Mouse (Mus musculus) adrenal gland, adult 18-20 months (tissue): ENCODE results near the gene Prpf8. TPM values are rescaled to one million over a fixed set of nuclear protein-coding genes. Genes with fewer than 3 reads are reported as not detected.
"Not testable (repeated sequence)": the region's sequence is repeated elsewhere in the genome, so short reads cannot be mapped to it uniquely, and the experiment has no call there.

ENCODE experiments used
- DNase-seq, 2 experiments: peaks; one replicate each; pipeline ENCODE4 v3.0.0; 2021 to 2022; ENCODE audit warnings: low spot score in 2 of 2
- long read RNA-seq, 2 experiments: library from polyadenylated mRNA; stranded (forward); transcript quantifications; one replicate each; pipeline ENCODE4 v2.0.0; 2021
- total RNA-seq, 2 experiments: library from RNA; stranded (reverse); gene quantifications; 1 replicate in 1 of 2; 2 replicates in 1 of 2; pipeline ENCODE4 v1.2.3; 2021

The Prpf8 gene
- total RNA-seq: 100 to 1,000 TPM; 118 to 147 TPM
- long read RNA-seq, experiment 1, full-length matches to known transcripts: 2 of 22 reads
- long read RNA-seq, experiment 1, partial matches to known transcripts: 19 of 22 reads
- long read RNA-seq, experiment 1, other reads (novel, unspliced or antisense): 1 of 22 reads
- long read RNA-seq, experiment 2, partial matches to known transcripts: 23 of 24 reads
- long read RNA-seq, experiment 2, other reads (novel, unspliced or antisense): 1 of 24 reads

- DNase-seq: peak; percentile 93 to 94
These were observed at the start of gene Prpf8 for GRCm38 (mm10) chr11:75486601-75487285. Gene Prpf8 (plus strand): TSS chr11:75486816.

DNA sequence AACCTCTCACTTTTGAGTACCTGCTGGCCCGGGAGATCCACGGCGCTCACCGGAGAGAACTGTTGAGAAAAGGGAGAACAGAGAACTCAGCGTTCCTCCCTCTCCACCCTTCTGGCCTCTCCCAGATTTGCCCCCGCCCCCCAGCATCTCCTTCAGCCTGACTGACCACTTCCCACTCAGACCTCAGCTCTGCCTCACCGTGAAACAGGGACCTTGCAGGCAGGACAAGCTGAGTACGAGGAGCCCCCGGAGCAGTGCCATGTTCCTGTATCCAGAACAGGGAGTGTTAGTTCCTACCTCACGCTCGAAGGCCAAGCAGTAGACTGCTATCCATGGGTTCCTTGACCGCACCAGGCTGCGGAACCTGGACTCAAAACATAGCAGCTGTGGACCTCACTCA, 48.4 kb upstream of the Prpf8 start:
- DNase-seq: no peak

GRCm38 (mm10) chr11:75438804-75439203, 47.8 kb upstream of the Prpf8 start:
- DNase-seq: no peak

DNA sequence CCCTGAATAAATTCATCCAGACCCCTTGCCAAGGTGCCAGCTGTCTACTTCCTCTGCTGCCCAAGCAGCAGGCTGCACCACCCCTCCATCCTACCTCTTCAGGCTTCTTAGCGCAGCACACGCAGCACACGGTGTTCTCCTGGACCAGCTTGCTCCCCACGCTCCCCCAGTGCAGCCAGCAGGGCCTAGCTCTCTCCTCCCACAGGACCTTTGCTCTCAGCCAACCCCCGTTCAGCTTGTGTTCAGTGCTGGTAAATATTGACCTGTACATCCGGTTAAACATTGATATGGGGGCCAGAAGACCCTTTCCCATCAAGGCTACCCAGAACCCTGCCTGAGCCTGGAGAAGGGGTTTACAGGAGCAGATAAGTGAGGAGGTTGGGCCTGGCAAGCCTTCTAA, 47.3 kb upstream of the Prpf8 start, which contains the start of gene Serpinf2:
TSS of gene Serpinf2 (minus strand) at position 229 of the 400 bp plus-strand sequence.
- no peak for DNase-seq

- DNase-seq: no peak
These were observed 46.7 kb upstream of the Prpf8 start for GRCm38 (mm10) chr11:75439951-75440350.

DNA sequence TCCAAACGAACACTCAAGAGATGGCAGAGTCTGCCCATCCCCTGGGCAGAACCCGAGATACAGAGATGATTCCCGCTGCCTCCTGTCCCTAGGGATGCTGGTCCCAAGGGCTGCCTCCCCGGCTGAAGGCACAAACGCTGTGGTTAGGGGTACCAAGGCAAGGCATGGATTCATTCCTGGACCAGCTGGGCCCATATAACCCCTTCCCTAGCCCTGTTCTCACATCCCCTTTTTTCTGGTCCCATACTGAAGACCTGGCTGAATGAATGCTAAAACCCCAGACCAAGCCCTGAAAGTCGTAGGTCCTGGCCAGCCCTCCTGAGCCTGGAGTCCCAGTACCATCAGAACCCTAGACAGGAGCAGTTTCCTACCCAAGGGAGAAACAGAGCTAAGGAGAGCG, 45.6 kb upstream of the Prpf8 start:
- no peak for DNase-seq

- DNase-seq: no peak
These were observed 45.0 kb upstream of the Prpf8 start for GRCm38 (mm10) chr11:75441601-75442000.

DNA sequence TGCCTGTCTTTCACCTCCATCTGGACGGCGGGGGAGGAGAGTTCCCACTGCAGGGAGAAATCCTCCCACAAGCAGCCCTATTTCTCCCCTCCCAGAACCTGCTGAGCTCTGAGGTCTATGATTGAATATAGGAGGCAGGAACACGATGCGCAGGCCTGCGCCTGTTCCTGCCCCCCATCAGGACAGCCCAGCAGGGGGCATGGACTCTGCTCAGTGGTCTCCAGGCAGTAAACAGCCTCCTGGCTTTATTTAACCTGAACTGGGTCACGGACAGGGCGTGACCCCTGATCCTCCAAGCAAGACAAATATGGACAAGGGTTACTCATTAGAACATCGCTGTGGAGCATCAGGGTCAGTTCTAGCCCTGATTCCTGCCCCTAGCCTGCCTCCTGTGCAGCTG, 42.9 kb upstream of the Prpf8 start:
- DNase-seq: no peak

GRCm38 (mm10) chr11:75448575-75448974, 38.0 kb upstream of the Prpf8 start:
- DNase-seq: no peak

DNA sequence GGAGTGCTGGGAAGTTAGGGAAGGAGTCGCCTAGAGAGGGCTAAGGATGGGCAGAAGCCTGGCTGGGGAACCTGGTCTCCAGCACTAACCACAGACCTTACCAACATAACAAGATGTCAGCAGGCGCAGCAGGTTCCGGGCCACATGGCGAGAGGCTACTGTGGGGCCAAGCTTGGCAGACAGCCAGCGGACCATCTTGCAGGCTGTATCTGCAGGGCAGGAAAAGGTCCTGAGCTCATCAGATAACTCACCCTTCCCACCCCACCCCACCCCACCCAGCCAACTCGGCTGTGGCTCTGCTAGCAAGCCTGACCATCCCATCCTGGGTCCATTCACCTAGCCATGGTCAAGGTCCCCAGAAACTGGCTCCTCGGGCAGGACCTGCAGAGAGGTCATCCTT, 36.9 kb upstream of the Prpf8 start:
- no peak for DNase-seq

- DNase-seq: no peak
These were observed 36.2 kb upstream of the Prpf8 start for GRCm38 (mm10) chr11:75450304-75450908.

- DNase-seq: no peak
These were observed 35.7 kb upstream of the Prpf8 start for GRCm38 (mm10) chr11:75450936-75451335.

DNA sequence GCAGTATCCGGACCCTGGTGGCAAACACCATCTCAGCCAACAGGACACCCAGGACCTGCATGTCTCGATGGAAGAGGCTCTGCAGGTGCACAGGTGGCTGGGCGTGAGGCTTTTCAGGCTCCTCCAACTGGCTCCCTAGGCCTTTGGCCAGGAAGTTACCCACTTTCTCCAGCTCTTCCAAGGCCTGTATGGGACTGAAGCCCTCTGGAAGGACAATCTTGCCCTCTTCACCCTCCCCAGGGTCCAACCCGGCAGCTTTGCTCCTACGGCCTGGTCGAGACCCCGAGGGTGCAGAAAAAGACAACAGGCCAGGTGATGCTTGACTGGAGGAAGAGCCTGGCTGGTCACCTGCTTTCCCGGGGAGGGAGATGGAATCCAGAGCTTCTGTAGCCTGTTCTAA, 34.5 kb upstream of the Prpf8 start:
- no peak for DNase-seq

DNA sequence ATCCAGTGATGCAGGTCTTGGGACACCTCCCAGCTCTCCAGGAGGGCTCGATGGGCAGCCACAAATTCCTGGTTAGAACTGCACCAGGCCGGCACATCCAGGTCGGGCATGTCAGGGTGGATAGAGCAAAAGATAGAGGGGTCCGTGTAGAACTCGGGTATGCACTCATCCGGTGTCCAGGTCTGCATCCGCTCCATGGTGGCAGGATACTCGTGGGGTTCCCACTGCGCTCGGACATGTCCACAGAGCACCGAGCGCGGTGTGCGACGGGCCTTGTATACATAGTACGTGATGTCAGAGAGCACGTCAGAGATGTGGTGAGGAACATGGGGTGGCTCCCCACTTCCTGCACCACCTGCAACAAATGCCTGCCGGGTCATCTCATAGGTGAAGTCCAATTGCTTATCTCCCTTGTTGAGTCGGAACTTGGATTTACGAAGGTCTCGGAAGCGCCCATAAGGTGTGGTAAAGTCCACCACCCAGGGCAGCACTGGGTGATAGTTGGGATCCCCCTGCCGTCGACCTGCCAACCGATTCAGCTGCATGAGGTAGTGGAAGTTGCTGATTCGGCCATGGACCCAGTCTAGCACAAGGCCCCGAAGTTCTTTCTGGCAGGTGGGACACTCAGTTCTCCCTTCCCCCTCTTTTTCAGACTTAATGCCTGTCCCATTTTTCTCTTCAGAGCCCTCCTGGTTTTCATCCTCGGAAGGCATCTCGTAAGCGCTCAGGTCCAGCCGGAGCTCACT, 33.6 kb upstream of the Prpf8 start:
- DNase-seq: no peak

GRCm38 (mm10) chr11:75453991-75454930, 32.4 kb upstream of the Prpf8 start, which contains the start of gene Wdr81:
Gene Wdr81 (minus strand): TSS chr11:75454717.
- peak; percentile 77 to 79 for DNase-seq

DNA sequence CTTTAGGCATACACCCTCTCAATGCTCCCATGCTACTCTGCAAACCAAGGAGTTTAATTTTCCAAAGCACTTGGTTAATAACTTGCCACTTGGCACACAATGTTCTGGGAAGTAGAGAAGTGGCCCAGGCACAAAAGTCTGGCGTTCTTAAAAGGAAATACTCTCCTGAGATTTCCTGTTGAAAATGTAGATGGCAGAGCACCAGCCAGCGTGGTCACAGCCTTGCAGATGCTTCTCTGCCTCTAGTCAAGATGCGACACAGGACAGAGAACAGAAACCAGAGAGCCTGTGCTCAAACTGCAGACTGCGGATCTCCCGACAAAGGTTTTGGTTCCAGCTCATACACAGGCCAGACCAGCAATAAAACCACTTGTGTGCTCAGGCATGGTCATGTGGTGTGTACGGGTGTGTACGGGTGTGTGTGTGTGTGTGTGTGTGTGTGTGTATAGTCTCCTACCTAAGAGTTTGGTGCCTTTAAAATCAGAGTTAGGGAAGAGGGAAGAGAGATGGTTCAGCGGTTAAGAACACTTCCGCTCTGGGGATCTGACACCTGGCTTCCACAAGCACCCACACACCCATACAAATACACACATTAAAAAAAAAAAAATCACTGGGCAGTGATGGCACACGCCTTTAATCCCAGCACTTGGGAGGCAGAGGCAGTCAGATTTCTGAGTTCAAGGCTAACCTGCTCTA, 31.4 kb upstream of the Prpf8 start:
- DNase-seq: no peak

GRCm38 (mm10) chr11:75455971-75456370, 30.6 kb upstream of the Prpf8 start:
- DNase-seq: not testable (repeated sequence)

- DNase-seq: no peak
These were observed 30.2 kb upstream of the Prpf8 start for GRCm38 (mm10) chr11:75456440-75456871.

DNA sequence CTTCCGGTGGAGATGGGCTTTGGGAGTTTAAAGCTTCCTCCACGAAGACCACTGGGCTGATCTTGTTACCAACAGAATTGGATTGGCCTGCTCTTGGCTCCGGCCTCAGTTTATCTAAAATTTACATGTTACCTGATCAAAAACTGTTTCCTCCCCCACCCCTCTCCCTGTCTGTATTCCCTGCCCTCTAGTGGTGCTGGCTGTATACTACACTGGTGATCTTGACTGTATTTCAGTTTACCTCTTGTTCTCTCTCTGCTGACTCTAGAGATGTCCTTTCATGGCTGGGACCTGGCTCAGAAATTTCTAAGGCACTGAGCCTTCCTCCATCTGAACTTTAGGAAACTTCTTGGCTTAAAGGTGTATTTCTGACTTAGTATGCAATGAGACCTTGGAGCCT, 28.4 kb upstream of the Prpf8 start:
- no peak for DNase-seq

GRCm38 (mm10) chr11:75458628-75459041, 28.0 kb upstream of the Prpf8 start:
- DNase-seq: no peak
